Mouse (Mus musculus): ENCODE results near the gene Sdhb.

Sdhb gene

DNA sequence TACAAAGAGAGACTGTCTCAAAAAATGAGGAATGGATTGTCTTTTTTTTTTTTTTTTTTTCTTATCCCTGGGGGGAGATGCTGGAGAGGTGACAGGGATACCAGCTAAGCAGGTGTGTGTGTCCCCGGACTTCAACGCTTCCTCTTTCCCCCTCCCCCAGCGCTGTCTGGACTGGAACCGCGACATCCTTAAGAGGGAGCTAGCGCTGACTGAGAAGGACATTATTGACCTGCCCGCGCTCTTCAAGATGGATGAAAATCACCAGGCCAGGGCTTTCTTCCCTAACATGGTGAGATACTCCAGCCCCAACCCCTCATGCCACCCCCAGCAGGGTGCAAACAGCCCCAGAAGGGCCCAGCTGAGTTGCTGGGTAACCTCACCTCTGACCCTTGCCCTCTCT is 12.0 kb upstream of the Sdhb start:
- no peak for DNase-seq

DNA sequence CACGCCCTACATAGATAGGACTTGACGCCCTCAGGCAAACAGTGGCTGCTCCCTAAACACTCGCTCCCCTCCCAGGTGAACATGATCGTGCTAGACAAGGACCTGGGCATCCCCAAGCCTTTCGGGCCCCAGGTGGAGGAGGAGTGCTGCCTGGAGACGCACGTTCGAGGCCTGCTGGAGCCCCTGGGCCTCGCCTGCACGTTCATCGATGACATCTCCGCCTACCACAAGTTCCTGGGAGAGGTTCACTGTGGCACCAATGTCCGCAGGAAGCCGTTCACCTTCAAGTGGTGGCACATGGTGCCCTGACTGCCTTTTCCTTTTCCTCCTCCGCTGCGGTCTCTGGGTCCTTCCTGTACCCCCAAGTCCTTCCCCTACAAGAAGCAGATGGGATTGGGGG is 11.4 kb upstream of the Sdhb start:
- no peak for DNase-seq

DNA sequence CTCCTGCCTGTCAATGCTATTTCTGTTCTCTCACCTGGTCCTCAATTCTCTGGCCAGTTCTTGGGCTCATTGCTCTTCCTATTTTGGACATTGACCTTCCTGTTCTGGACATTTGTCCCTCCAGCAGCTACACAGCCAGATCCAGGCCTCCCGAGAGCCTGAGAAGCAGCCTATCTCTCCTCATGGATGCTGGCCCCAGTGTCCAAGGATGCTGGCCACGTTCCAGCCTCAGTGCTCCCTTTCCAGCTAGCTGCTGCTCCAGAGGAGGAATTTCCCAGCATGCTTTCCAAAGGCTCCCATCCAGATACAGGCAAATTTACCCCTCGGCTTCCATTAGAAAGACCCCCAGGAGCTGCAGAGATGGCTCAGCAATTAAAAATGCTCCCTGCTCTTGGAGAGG is 10.4 kb upstream of the Sdhb start:
- DNase-seq: peak; percentile 33 to 41

DNA sequence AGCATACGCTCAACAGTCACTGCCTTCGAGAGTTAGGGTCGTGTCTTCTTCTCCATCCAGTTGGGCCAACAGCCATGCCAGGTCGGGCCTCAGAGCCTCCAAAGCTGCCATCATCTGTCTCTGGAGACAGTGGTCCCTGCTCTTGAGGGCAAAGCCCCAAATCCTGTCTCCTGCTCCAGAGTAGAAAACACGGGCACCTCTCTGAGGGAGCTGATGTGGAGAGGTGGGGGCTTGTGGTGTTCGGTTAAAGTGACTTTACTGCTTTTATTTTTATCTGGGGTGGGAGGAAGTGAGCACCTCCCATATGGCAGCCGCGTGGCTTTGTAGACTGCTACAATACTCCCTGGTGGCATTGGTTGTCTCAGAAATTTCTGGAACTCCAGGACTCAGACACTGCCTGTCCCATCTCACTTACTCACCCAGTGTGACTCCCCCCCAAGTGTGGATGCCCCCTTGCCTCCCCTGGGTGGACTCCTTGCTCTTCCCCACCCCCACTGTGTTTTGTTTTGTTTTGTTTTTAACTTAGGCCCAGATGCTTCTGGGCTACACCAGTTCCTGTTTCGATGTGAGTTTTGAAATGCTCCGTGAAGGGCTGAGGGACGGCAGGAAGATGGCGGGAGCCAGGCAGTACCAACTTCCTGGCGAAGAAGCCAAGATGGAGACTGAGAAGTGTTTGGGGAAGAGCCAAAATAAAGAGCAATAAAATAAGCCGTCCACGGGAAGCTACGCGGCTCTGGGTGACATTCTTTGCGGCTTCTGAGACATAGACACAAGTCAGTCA is 9.0 kb upstream of the Sdhb start:
- no peak for DNase-seq

DNA sequence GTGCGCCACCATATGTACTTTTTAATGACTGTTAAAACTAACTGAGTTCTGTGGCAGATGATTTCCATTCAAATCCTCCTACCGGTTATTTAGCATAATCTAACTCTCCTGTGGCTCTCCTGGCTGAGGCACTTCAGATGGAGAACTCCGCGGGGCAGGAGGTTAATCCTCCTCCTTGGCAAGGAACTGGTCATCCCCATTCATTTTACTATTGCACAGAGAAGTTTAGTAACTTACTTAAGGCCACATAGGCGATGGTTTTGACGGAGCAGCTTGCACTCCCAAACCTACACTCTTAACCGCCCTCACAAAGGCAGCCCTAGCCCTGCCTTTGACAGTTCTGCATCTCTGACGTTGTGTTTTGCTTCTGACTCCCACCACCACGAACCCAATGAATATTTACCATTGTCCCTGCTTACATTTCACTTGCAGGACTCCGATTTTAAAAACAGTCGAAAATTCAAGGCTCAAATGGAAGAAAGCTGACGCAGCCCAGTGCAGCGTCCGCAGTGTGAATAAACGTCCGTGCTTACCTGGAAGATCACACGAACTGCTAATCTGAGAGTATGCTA is 3.8 kb upstream of the Sdhb start:
- no peak for DNase-seq

DNA sequence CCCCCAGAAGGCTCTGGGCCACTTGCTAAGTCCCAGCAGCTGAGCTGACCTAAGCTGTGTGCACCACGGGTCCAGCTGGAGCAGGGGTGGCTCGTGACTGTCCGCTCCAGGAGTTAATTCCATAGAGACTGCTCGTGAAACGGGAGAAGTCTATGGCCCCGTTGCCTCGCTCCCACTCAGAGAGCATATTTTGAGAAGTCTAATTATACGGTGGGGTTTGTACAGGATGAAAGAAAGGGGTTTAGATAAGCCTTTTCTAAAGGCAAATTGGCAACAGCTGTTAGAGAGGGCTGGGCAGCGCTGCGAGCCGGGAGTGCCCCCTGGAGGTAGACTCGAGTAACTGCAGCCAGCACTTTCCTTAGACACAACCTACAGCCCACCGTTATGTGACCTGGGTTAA is 3.3 kb upstream of the Sdhb start:
- peak; percentile 78 to 87 for DNase-seq

DNA sequence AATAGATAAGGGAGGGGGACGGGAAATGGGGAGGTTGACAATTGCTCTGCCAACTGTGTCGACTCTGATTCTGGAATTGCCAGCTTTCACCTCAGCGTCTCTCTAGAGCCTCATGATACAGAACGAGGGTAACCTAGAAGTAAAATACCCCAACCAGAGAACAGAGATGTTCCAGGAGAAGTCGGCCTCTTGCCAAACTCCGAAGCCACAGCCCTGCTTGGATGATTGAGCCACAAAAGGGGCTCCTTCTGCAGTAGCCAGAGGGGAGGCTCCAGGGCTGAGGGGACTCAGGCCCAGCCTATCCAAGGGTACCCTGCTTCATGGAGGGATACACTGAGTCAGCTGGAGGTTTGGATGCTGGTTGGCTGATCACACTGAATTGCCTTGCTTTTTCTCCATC is 2.7 kb upstream of the Sdhb start:
- no peak for DNase-seq

DNA sequence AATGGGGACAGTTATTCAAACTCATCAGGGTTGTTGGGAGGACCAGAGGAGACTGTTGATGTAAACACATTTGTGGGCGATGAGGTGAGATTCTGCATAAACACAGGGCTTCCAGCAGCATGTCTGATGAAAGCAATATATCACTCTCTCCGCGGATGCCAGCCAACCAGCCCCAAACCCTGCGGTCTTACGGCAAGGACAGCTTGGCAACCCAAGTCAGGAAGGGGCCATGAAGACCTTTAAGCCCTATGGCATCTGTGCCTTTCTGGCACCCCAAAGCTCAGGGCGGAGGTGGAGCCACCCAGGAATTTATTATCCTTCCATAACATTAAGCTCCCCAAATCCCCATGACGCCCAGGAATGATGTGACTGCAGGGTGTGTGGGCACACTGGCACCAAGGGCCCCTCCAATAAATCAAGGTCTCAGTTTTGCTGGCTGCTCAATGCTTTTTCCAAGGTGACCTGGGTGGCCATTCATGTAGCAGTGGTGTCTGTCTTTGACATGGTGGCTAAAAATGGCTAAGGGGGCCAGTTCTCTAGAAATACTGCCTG is 1.8 kb upstream of the Sdhb start:
- no peak for DNase-seq

DNA sequence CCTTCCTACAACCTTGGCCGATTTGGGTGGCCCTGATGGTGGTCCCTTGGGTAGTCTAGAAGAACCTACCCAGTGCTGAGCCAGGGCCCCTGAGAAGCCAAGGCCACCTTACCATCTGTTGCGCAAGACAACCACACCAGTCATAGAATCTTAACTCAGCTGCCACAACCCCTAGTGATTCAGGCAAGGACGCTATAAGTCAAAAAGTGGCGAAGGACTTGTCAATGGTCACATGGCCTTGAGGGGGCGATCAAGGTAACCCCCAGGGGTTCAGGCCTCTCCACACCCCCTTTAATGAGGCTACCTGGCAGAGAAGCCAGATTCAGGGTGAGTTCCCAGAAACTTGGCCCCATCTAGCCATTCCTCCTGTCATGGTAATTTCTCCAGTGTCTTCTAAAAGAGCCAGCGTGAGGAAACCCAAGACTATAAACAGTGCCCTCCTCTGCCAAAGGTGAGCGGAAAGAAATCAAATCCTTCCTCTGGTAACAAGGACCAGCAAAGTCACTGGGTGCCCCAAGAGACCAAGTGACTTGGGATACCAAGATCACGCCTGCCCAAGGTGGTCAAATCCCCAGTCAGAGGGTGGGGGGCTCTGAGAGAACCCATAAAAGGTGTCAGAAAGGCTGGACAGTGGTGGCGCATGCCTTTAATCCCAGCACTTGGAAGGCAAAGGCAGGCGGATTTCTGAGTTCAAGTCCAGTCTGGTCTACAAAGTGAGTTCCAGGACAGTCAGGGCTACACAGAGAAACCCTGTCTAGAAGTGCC is 1.1 kb upstream of the Sdhb start:
- DNase-seq: no peak

DNA sequence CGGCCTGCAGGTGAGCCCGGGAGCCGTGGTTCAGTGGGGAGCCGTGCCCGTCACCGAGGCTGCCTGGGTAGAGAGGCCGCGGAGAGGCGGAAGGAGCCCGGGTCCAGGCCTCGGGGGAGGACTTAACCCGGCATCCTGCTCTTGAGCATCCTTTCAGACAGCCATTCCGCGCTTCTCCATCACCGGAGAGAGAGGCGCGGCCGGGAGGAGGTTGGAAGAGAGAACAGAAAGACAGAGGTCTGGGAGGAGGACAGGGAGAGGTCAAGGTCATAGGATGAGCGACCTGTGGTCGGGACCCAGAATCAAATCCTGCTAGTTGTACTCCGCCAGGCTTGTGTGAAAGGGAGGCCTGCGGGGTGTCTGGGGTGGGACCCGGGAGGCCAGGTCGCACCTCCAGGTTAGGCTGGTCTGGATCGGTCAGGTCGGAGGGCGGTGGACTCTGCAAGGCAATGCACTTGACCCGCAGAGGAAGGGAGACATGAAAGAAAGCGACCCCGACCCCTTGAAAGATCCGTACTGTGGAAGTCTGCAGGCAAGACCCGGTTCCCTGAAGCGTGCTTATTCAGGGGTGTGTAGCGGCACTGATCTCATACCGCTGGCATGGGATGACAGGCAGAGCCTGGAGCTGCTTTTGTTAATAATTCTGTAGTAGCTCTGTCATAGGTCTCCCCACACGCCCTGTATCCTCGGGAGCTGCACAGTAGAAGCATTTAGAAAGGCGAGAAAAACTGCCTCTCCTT is 634 bp downstream of the Sdhb start:
- DNase-seq: peak in 1 of 2 experiments; percentile 39

DNA sequence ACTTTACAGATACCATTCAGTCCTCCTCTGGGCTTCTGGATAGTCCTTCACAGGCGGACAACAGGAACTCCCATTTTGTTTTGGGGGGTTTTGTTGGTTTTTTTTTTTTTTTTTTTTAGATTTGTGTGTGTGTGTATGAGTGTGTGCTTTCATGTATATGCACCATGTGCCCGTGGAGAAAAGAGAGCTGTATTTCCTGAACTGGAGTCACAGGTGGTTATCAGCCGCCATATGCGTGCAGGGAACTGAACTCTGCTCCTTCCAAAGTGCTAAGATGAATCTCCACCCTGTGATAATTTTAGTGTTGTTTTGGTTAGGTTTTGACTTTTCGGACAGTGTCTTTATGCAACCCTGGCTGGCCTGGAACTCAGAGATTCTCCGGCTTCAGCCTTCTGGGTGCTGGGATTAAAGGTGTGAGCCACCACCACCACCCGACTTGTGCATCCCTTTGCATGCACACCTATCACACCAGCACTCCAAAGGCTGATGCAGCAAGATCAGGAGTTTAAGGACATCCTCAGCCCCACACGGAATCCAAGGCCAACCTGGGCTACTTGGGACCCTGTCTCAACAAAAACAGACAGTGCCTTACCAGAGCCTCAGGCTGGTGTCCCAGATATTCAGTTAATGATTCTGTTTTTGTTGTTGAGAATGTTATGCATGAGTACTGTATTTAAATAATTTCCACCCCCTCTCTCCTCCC is 1.4 kb downstream of the Sdhb start:
- DNase-seq: no peak

DNA sequence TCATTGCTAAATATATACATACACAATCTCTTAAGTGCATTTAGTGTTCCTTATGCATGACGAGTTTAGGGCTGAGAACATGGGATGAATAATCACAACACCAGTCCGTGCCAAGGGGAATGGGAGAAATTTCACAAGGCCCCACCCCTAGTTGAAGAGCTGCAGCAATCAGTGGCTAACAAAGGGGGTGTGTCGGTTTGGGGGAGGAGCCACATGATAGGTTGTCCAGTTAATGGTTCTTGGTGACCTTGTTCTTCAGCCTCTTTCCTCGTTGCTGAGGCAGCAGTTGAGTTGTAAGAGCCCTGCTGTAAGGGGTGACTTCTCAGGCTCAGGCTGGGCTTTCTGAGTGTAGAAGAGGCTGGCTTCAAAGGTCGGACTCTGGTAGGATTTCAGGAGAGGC is 1.9 kb downstream of the Sdhb start:
- DNase-seq: no peak

DNA sequence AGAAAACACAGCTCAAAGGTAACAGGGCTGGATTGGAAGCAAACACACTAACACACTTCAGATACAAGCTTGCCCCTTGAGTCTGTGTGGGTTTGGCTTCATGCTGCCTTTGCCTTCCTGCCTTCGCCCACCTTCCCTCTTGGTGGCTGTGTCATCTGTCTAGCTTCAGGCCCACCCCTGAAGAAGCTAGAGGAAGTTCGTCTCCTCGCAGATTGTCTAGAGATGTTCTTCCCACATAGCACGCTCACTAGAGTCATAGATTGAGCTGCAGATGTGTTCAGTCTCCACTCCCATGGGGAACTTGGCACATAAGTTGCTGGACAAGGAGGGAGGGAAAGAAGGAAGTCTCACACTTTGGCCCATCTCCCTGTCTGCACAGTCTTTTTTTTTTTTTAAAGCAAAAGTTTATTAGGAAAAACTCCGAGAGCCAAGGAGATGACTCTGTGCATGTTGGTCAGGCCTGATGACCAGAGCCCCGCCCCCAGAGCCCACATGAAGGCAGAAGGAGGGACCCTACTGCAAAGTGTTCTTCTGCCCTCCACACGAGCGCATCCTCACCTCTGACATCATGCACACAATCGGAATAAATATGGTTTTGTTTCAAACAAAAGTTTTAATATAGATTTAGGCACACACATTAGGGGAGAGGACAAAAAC is 3.1 kb downstream of the Sdhb start:
- no peak for DNase-seq

DNA sequence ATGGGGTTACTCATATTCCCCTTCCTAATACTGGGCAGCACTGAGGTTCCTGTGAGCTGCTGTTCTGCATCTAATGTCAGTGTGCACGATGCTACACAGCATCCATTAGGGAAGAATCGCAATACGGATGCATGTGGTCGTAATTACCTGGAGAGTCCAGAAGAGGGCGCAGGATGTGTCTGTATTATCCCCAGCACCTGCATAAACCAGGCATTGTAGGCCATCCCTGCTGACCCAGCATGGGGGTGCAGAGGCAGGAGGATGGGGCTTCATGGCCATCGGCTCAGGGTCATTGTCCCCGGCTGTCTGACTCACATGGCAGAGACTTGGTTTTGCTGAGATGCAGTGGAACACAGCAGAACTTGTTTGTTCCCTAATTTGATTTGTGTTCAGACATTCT is 3.6 kb downstream of the Sdhb start:
- DNase-seq: peak; percentile 78 to 84

DNA sequence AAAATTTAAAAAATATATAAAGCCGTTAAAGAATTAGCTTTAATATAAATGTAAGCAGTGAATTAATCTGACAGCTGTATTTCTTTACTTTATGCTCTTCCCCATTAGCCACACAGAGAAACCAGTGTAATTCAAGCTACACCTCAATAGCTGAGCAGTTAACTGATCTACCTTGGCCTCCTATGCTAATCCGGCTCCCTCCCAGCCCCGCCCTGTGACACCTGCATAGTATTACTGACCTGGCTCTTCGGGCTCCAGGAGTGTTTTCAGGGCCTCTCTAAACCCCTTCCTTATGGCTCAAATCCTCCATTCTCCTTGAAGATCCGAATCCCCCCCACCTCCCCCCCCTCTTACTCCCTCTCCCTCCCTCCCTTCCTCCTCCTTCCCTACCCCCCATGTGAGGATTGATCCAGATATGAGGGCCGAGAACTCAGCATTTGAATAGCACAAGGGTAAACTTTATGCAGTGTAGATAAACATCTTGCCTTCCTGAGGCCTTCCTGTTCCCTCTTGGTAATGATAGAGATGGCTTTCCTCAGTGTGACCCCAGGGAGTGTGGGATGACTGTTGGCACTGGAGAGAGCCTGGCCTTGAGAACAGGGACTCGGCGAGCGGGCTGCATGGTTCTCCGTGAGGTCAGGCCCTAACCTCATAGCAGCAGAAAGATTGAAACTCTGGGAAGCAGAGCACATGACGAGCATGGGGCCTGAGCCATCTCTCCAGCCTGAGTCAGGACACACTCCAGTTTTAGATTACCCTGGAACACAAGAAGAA is 6.6 kb downstream of the Sdhb start:
- DNase-seq: no peak

DNA sequence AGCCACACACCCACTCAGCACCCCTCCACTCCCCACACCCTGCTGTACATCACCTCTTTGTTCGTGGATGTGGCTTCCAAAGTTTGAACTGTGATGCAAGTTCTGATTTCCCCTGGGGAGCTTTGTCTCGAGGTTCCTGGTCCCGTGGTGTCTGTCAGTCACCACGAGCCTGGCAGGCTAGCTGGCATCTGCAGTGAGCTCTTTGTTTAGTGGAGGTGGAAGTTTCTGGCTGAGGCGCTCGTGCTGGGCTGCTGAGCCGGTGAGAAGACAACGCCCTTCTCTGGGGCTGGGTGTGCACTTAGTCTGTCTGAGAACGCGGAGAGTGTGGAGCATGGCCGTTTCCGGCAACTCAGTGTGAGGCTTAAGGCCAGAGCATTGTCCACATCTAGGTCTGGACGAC is 10.7 kb downstream of the Sdhb start:
- DNase-seq: no peak

DNA sequence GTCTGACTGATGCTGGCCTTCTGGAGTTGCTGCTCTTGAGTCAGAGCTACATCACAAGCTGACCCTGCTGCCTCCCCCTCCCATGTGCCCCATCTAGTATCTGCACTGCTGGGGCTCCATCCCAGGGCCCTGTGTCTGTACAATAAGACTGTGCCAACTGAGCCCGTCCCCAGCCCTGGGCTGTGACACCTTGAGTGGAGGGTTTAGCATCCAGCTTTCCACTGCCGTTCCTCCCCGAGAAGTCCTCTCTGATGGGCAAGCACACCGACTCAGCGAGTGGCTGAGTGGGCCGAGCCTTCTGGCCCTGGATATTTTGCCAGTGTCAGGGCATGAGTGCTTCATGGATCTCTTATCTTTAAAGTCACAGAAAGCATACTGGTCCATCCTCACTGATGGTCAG is 13.4 kb downstream of the Sdhb start:
- DNase-seq: no peak

DNA sequence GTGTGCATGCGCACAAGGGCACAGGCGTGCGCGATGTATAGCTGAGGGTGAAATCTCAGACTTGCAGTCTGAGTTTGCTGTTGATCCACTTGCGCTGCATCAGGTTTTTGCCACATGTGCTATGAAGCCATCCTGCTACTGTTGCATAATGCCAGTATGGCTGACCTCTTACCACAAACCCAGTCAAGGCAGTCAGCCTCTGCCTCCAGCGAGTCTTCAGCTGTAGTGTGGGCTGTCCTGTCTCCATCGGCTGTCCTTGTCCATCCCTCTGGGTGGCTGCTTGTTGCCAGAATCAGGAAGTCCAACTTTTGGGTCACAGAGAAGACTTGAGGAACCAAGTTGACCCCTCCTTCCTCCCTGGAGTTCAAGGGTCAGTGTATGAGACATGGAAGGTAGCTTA is 14.4 kb downstream of the Sdhb start:
- no peak for DNase-seq

DNA sequence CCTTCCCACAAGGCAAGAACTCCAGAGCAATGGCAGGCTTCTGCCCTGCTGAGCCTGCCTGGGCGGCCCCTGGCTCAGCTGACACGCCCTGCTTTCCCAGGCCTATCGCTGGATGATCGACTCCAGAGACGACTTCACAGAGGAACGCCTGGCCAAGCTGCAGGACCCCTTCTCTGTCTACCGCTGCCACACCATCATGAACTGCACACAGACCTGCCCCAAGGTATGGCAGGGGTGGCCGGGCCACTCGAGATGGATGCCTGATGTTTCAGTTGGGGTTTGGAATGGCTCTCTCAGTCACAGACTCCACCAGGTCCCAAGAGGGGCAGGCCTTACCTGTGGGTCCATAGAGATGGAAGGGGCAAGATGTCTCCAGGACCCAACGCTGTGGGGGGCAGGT is 16.3 kb downstream of the Sdhb start:
- DNase-seq: no peak

DNA sequence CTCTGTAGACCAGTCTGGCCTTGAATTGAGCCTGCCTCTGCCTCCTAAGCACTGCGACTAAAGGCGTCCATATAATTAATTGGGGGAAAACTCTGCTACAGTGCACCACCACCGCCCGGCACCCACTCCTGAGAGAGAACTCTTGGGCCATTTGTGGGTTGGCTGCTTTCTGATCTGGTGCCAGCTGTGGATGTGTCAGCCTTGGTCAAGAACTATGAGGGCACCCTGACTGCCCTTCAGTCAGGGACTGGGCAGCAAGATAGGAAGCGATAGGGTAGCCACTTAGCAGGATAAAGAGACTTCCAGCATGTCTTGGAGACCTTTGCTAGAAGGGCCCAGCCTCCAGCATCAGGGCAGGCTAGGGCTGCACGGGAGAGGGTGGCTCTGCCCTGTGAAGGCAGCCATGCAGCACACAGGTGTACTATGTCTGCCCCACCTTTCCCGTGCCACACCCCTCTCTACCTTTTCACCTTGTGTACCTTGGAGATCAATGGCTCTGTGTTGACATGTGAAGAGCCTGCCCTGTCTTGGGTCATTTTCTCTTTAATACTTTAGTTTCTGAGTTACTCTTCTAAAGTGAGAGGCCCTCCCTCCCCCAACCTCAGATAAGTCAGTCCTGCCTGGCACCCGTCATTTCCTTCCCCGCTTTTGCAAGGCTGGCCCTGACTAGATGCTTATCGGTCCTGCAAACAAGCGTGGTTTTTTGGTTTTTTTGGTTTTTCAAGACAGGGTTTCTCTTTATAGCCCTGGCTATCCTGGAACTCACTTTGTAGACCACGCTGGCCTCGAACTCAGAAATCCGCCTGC is 17.1 kb downstream of the Sdhb start:
- no peak for DNase-seq
